9 mouse cellular contexts compared by ENCODE assay signal in genomic region chr4:77961711-77962110, GRCm38 (mm10).
DNase-seq lines count a peak whose midpoint lies in the region; ATAC-seq and TF ChIP-seq lines count a peak whose summit lies in the region.
"Had no signal": no experiment of that assay in that cellular context is flagged by ENCODE, and none has a peak within 500 bp of the region (broad histone marks: within the 10 kb centered on the region; RNA-seq: fewer than 3 reads in every experiment).

No protein-coding gene starts in this region.

- WGBS in kidney, postnatal 0 days = 20% methylated on average over 2 of the region's 2 CpGs
- WGBS in forebrain, embryonic 16.5 days = 23% methylated on average over 2 of the region's 2 CpGs

- DNase-seq in adrenal gland, adult (ENCODE audit: inconsistent age in 2 of 2, low spot score in 1 of 2) = peak; percentile 2 to 70
- no peak for DNase-seq in adrenal gland, postnatal 25 days
- peak; percentile 24 for DNase-seq in kidney, postnatal 0 days (ENCODE audit: low spot score)
- no peak for DNase-seq in kidney, adult 11 months
- DNase-seq in MEL-GATA-1-ER (ENCODE audit: extremely low read depth, low read depth) = peak; percentile 3
- no peak for DNase-seq in spleen, postnatal 4 days (ENCODE audit: low spot score in 2 of 2)
- no peak for DNase-seq in T-cell, adult 2 months (ENCODE audit: low spot score)
- DNase-seq: gastrocnemius, postnatal 25 days had no signal

- TF ChIP-seq CTCF in kidney, postnatal 0 days (IDR thresholded peaks at IDR 0.05; ENCODE audit: low read depth) = peak; percentile 68

- no peaks in the 10 kb centered on the region for H3K4me1 ChIP-seq in kidney, postnatal 0 days (replicated peaks; ENCODE audit: insufficient read depth, low read length)
- no peaks in the 10 kb centered on the region for H3K4me1 ChIP-seq in forebrain, embryonic 16.5 days (replicated peaks; ENCODE audit: control insufficient read depth, insufficient read depth, low read length)

- H3K4me2 ChIP-seq in kidney, postnatal 0 days (ENCODE audit: low read length) = no peak overlapping the region
- H3K4me2 ChIP-seq in forebrain, embryonic 16.5 days (ENCODE audit: low read length) = no peak overlapping the region

- H3K9me3 ChIP-seq in kidney, postnatal 0 days (replicated peaks; ENCODE audit: low read length) = no peaks in the 10 kb centered on the region
- H3K9me3 ChIP-seq in forebrain, embryonic 16.5 days (ENCODE audit: control insufficient read depth, low read length) = no peaks in the 10 kb centered on the region

- no peak for ATAC-seq in kidney, postnatal 0 days (replicated peaks; ENCODE audit: low FRiP score, low read depth)
- peak; percentile 31; the same call in 1 of the 2 replicates for ATAC-seq in forebrain, embryonic 16.5 days

- H3K9ac ChIP-seq in kidney, postnatal 0 days (ENCODE audit: low read depth, low read length) = no peak overlapping the region
- no peak overlapping the region for H3K9ac ChIP-seq in forebrain, embryonic 16.5 days (replicated peaks; ENCODE audit: low read depth, low read length)

- no peaks in the 10 kb centered on the region for H3K36me3 ChIP-seq in kidney, postnatal 0 days (ENCODE audit: insufficient read depth, low read length)
- no peaks in the 10 kb centered on the region for H3K36me3 ChIP-seq in forebrain, embryonic 16.5 days (ENCODE audit: control insufficient read depth, insufficient read depth)

- H3K4me3 ChIP-seq in kidney, postnatal 0 days (replicated peaks; ENCODE audit: low read depth, low read length) = no peak overlapping the region
- H3K4me3 ChIP-seq in forebrain, embryonic 16.5 days (replicated peaks; ENCODE audit: low read length) = no peak overlapping the region

- H3K27me3 ChIP-seq in kidney, postnatal 0 days (ENCODE audit: insufficient read depth, low read length) = no peaks in the 10 kb centered on the region
- no peaks in the 10 kb centered on the region for H3K27me3 ChIP-seq in forebrain, embryonic 16.5 days (replicated peaks; ENCODE audit: control insufficient read depth, insufficient read depth, low read length)

- H3K27ac ChIP-seq in kidney, postnatal 0 days = no peak overlapping the region
- no peak overlapping the region for H3K27ac ChIP-seq in forebrain, embryonic 16.5 days (ENCODE audit: low read length)

Comparison
In these comparisons a context has a peak if more than half of its experiments do, and no peak if none do; other contexts are left out.
1. DNase-seq: peak in adrenal gland, adult (2 of 2), kidney, postnatal 0 days (single experiment) and MEL-GATA-1-ER (single experiment); none in adrenal gland, postnatal 25 days (single experiment), kidney, adult 11 months (single experiment), spleen, postnatal 4 days (0 of 2) and T-cell, adult 2 months (single experiment).